Mouse (Mus musculus): ENCODE results near the gene Ndel1. TPM values are rescaled to one million over a fixed set of nuclear protein-coding genes. Genes with fewer than 3 reads are reported as not detected.

Ndel1 gene
- total and polyA plus RNA-seq, 2 experiments from 2014 or later: 96.2 to 105 TPM

DNA sequence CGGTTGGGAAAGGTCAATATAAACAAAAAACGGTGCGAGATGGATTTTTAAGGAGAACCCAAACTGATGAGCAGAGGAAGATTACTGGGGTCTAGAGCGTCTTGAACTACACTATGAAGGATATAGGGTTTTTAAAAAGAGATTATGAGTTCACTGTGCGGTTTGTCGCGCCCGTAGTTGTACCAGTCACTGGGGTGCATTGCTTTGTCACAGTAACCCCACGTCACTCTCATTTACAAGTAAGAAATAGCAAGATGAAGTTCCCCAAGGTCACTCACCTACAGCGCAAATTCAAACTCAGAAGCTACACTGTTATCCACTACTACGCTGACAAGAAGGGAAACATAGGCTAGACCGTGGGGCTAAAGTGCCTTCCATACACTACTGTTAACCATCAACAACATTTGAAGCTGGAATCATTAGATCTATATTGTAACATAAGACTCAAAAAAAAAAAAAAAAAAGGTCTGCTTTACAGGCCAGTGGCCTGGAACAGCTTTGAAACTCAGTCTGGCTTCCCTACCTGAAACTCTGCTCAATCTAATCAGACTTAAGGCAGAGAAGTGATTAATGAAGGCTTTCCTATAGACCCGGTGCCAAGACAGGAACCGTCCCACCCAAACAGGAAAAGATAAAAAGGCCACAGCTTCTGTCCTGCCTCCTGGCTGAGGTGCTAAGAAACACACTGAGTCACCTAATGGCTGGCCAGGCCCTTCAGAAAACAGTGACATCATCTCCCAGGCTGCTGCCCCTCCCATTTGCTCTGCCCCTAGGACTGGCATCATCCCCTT, 17.9 kb downstream of the Ndel1 start:
- Histone ChIP-seq H3K4me2 (ENCODE audit: low read depth, low read length) (peak overlapping the region; percentile 77), H3K4me1 (ENCODE audit: insufficient read depth, low read length) (peaks cover 12% of the 10 kb centered on the region), H3K27ac (peak overlapping the region; percentile 78), H3K27me3 (ENCODE audit: insufficient read depth, low read length) (no peaks in the 10 kb centered on the region), H3K36me3 (ENCODE audit: insufficient read depth, low read length) (no peaks in the 10 kb centered on the region), H3K9ac (replicated peaks; ENCODE audit: low read length) (peak overlapping the region; percentile 88; the same call in 1 of the 2 replicates), H3K9me3 (ENCODE audit: low read length) (no peaks in the 10 kb centered on the region), H3K4me3 (ENCODE audit: low read length) (peak overlapping the region; percentile 84)
- DNase-seq (ENCODE audit: low spot score) (no peak), ATAC-seq (no peak)
- no peak for TF ChIP-seq CTCF (IDR thresholded peaks at IDR 0.05; ENCODE audit: low read depth)
- WGBS: 44% methylated on average over 14 of the region's 14 CpGs

DNA sequence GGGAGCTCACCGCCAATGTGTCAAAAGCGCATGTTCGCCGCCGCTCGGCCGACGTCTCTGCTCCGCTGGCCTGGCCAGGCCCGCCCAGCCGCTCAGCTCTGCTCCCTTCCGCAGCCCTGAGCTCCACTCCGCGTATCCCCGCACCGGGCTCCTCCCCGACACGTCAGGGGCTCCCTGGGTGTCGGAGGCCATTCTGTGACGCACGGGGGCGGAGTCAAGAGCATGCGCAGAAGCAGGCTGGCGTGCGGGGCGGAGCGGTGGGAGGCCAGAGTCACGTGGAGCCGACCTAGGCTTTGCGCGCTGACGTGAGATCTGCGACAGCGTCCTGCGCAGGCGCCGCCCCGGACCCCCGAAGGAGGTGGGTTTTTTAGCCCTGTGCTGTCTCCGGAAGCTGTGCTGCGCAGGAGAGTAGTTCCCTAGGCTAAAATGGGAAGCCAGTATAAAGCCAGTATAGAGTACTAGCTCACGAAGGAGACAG, 18.7 kb downstream of the Ndel1 start:
- ATAC-seq (peak; percentile 100), DNase-seq (ENCODE audit: low spot score) (peak; percentile 100)
- Histone ChIP-seq H3K9me3 (ENCODE audit: low read length) (no peaks in the 10 kb centered on the region), H3K36me3 (ENCODE audit: insufficient read depth, low read length) (no peaks in the 10 kb centered on the region), H3K4me3 (ENCODE audit: low read length) (peak overlapping the region; percentile 84), H3K27me3 (ENCODE audit: insufficient read depth, low read length) (no peaks in the 10 kb centered on the region), H3K27ac (peak overlapping the region; percentile 89), H3K4me1 (ENCODE audit: insufficient read depth, low read length) (peaks cover 12% of the 10 kb centered on the region), H3K9ac (replicated peaks; ENCODE audit: low read length) (peak overlapping the region; percentile 88), H3K4me2 (ENCODE audit: low read depth, low read length) (peak overlapping the region; percentile 79)
- no peak for TF ChIP-seq CTCF (IDR thresholded peaks at IDR 0.05; ENCODE audit: low read depth)
- WGBS: under 1% methylated on average over 39 of the region's 42 CpGs

DNA sequence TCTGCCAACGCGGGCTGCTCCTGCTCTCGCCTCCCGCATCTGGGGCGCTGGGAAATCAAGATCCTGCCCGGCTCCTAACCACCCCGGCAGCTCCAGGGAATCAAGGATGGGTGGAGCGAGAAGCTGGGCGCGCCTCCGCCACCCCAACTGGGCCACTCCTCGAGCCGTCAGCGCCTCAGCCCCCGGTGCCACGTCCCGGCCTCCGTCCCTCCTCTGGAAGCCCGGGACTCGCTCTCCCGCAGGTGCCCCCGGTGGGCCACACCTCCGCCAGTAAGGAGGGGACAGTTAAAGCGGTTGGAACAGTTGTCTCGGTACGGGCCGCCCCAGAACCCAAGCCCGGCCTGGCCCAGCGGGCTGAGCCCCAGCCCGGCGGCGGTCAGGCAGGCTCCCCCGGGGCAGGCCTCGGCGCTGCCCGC, 19.2 kb downstream of the Ndel1 start:
- Histone ChIP-seq H3K4me2 (ENCODE audit: low read depth, low read length) (peak overlapping the region; percentile 79), H3K9ac (replicated peaks; ENCODE audit: low read length) (peak overlapping the region; percentile 88), H3K9me3 (ENCODE audit: low read length) (no peaks in the 10 kb centered on the region), H3K27ac (peak overlapping the region; percentile 89), H3K27me3 (ENCODE audit: insufficient read depth, low read length) (no peaks in the 10 kb centered on the region), H3K36me3 (ENCODE audit: insufficient read depth, low read length) (no peaks in the 10 kb centered on the region), H3K4me3 (ENCODE audit: low read length) (peak overlapping the region; percentile 84), H3K4me1 (ENCODE audit: insufficient read depth, low read length) (peaks cover 12% of the 10 kb centered on the region)
- DNase-seq (ENCODE audit: low spot score): peak; percentile 58
- 0% methylated on average over 35 of the region's 36 CpGs for WGBS
- ATAC-seq: no peak; the same call in 1 of the 2 replicates
- no peak; the same call in 1 of the 2 replicates for TF ChIP-seq CTCF (IDR thresholded peaks at IDR 0.05; ENCODE audit: low read depth)

DNA sequence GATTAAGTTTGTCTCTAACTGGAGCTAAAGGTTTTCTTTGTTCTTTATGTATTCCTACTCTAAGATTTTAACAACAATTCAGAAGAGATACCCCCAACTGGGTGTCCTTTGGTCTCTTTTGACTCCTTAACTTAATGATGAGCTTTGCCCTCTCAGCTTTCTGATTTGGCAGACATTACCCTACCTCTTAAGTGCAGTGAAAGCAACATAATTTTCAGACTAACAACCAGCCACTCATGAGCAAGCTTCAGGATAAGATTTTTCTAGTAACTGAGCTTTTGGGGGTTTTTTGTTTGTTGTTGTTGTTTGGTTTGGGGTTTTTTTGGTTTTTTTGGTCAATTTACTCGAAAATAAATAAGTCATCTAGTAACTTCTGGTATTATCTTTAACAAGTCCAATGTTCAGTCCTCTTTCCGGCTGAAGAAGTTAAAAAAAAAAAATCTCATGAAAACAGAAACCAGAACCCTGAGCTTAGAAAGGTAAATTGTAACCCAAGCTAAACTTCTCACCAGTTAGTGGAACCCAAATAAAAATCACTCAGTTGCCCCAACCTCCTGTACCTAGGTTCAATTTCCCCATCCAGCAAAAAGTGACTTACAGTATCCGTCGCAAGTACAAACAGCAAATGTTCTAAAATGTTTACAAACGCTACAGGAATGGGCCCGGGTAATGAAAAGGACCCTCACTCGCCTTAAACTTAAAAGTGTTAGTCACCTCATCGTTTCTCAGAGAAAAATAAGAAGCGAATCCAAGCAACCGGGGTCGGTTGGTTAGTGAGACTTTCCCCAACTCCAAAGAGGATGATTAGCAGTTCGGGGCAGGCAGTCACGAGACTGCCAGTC, 19.8 kb downstream of the Ndel1 start:
- peak overlapping the region; percentile 88 for H3K9ac ChIP-seq (replicated peaks; ENCODE audit: low read length)
- H3K4me1 ChIP-seq (ENCODE audit: insufficient read depth, low read length): peaks cover 12% of the 10 kb centered on the region
- H3K36me3 ChIP-seq (ENCODE audit: insufficient read depth, low read length): no peaks in the 10 kb centered on the region
- H3K4me2 ChIP-seq (ENCODE audit: low read depth, low read length): peak overlapping the region; percentile 79
- H3K27me3 ChIP-seq (ENCODE audit: insufficient read depth, low read length): no peaks in the 10 kb centered on the region
- H3K27ac ChIP-seq: peak overlapping the region; percentile 89
- H3K4me3 ChIP-seq (ENCODE audit: low read length): peak overlapping the region; percentile 84
- no peak for TF ChIP-seq CTCF (IDR thresholded peaks at IDR 0.05; ENCODE audit: low read depth)
- no peak for DNase-seq (ENCODE audit: low spot score)
- no peaks in the 10 kb centered on the region for H3K9me3 ChIP-seq (ENCODE audit: low read length)
- WGBS: 3% methylated on average over 13 of the region's 13 CpGs
- no peak for ATAC-seq

DNA sequence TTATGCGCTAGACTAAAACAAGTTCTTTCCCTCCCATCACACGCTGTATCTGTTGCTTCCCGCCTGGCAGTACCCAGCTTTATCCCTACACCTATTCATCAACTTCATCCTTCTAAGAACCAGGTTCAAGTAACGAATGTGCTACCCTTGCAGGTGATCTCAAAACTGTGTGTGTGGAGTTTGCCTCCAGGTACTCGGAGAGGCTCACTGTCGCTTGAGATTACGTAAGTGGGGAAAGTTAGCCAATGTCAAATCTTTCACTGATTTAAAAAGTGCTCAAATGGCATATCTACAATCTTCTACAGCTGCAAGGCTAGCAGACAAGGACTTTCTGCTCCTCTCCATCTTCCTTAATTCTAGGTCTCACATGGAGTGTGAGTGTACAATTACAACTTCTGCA, 20.8 kb downstream of the Ndel1 start:
- DNase-seq (ENCODE audit: low spot score) (no peak), ATAC-seq (no peak)
- Histone ChIP-seq H3K9me3 (ENCODE audit: low read length) (no peaks in the 10 kb centered on the region), H3K27me3 (ENCODE audit: insufficient read depth, low read length) (no peaks in the 10 kb centered on the region), H3K4me2 (ENCODE audit: low read depth, low read length) (peak overlapping the region; percentile 79), H3K9ac (replicated peaks; ENCODE audit: low read length) (no peak overlapping the region), H3K27ac (no peak overlapping the region), H3K4me3 (ENCODE audit: low read length) (no peak overlapping the region), H3K36me3 (ENCODE audit: insufficient read depth, low read length) (no peaks in the 10 kb centered on the region), H3K4me1 (ENCODE audit: insufficient read depth, low read length) (peaks cover 12% of the 10 kb centered on the region)
- 86% methylated on average over 7 of the region's 7 CpGs for WGBS
- no peak for TF ChIP-seq CTCF (IDR thresholded peaks at IDR 0.05; ENCODE audit: low read depth)

DNA sequence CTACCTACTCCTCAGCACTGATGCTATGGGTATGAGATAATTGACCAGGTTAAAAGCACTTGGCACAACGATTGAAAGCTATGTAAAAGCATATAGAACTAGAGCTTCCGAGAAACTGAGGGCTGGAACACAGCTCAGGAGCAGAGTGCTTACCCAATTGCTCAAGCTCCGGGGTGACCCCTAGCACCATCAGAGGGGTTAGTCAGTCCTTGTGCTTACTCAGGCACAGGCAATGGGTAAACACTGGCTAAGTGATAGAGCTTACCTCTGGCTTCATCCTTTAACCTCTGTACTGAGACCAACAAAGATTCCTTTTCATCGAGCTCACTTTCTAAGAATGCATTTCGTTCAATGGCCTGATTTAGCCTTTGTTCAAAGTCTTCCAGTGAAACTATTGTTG, 32.1 kb downstream of the Ndel1 start:
- H3K27ac ChIP-seq: no peak overlapping the region
- H3K9ac ChIP-seq (replicated peaks; ENCODE audit: low read length): no peak overlapping the region
- H3K36me3 ChIP-seq (ENCODE audit: insufficient read depth, low read length): peaks cover 30% of the 10 kb centered on the region
- H3K27me3 ChIP-seq (ENCODE audit: insufficient read depth, low read length): no peaks in the 10 kb centered on the region
- H3K4me2 ChIP-seq (ENCODE audit: low read depth, low read length): no peak overlapping the region
- 66% methylated on average over 5 of the region's 5 CpGs for WGBS
- no peaks in the 10 kb centered on the region for H3K9me3 ChIP-seq (ENCODE audit: low read length)
- no peak overlapping the region for H3K4me3 ChIP-seq (ENCODE audit: low read length)
- no peak for TF ChIP-seq CTCF (IDR thresholded peaks at IDR 0.05; ENCODE audit: low read depth)
- DNase-seq (ENCODE audit: low spot score) (no peak), ATAC-seq (no peak)
- H3K4me1 ChIP-seq (ENCODE audit: insufficient read depth, low read length): no peaks in the 10 kb centered on the region
